In the genomic region with DNA sequence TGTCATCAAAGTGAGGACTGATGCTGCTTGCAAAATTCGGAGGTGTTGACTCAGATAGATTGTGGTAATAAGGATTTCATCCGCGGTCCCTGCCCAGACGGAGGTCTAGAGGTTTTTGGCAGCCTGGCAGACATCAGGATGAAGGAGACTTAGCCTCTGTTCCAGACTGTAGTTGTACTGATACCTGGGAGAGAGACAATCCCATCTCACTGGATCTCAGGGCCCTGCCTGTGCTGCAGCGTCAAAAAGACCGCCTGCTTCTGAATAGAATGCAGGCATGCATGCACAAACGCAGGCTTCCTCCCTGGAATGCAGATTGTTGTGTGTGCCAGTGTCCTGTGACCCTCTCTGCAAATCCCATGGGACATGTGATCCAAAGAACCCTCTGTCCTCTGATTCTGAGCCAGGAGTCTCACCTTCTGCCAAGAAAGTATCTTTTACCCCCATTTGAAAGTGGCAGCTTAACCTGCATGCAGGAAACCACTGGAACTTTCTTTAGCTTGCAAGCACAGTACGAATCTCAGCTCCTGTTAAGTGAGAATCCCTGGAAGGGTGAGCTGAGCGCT, we compare ENCODE assay signal across 18 mouse cellular contexts.
DNase-seq lines count a peak whose midpoint lies in the region; ATAC-seq and TF ChIP-seq lines count a peak whose summit lies in the region.
"Had no signal": no experiment of that assay in that cellular context is flagged by ENCODE, and none has a peak within 500 bp of the region (broad histone marks: within the 10 kb centered on the region; RNA-seq: fewer than 3 reads in every experiment).

No protein-coding gene starts in this region.

- peak; percentile 41 for ATAC-seq in Patski
- no peak for ATAC-seq in megakaryocyte-erythroid progenitor cell, adult 5-6 weeks (replicated peaks; ENCODE audit: low FRiP score, low TSS enrichment, poor library complexity, severe bottlenecking)
- ATAC-seq: forebrain, embryonic 13.5 days; inflammation-experienced regulatory T-cells, adult 6 months had no signal

- CTCF ChIA-PET in Patski (lab: Charles Lee): interaction anchor here (1.0 to 1.3 kb wide), 3 partner anchors 19 to 84 kb away, joined by 4 read pairs; no protein-coding TSS in a partner anchor

- in situ Hi-C loops in Patski (cut with MboI; ENCODE audit: low pct_unique_long_range_greater_than_20kb): no loop called here

- H3K4me3 ChIP-seq in gastrocnemius, adult 2 months: no peak overlapping the region
- H3K4me3 ChIP-seq: forebrain, embryonic 13.5 days; left cerebral cortex, adult 2 months; liver, embryonic 15.5 days; midbrain, embryonic 12.5 days had no signal

- DNase-seq in gastrocnemius, adult 2 months: peak; percentile 71
- no peak for DNase-seq in gastrocnemius, postnatal 4 days (ENCODE audit: low spot score in 2 of 2)
- peak; percentile 54 to 59 for DNase-seq in kidney, adult 8-10 months
- DNase-seq in kidney, postnatal 4 days: no peak
- peak; percentile 51 for DNase-seq in Patski (ENCODE audit: low read depth, low spot score)
- peak; percentile 15 for DNase-seq in heart, postnatal 4 days
- no peak for DNase-seq in lung, postnatal 4 days
- DNase-seq: adrenal gland, adult 2 months; B cell, adult 2 months; cerebellum, adult 8-10 months; lung, postnatal 14 days; right cerebral cortex, postnatal 14 days had no signal

- H3K27me3 ChIP-seq in Patski: no peaks in the 10 kb centered on the region
- H3K27me3 ChIP-seq: forebrain, embryonic 13.5 days; liver, embryonic 15.5 days; midbrain, embryonic 12.5 days had no signal

- TF ChIP-seq CTCF in gastrocnemius, adult 2 months (IDR thresholded peaks at IDR 0.05): no peak
- no peak for TF ChIP-seq CTCF in Patski (IDR thresholded peaks at IDR 0.05)

- POLR2A ChIA-PET in Patski (lab: Charles Lee): no interaction called here

- intact Hi-C loops in gastrocnemius, adult 2 months (cut with DNase I): loop anchor here (1.0 kb wide), 1 partner anchor 80 kb away; no protein-coding TSS in a partner anchor

- peak overlapping the region; percentile 86 for H3K27ac ChIP-seq in gastrocnemius, adult 2 months
- H3K27ac ChIP-seq: forebrain, embryonic 13.5 days; left cerebral cortex, adult 2 months; liver, embryonic 15.5 days; midbrain, embryonic 12.5 days had no signal

Comparison
In these comparisons a context has a peak if more than half of its experiments do, and no peak if none do; other contexts are left out.
1. DNase-seq: peak in gastrocnemius, adult 2 months (single experiment), kidney, adult 8-10 months (2 of 2), Patski (single experiment) and heart, postnatal 4 days (single experiment); none in gastrocnemius, postnatal 4 days (0 of 2), kidney, postnatal 4 days (0 of 2) and lung, postnatal 4 days (0 of 2).